Mouse (Mus musculus) MEL (cell line): Measurements from ENCODE around the gene Pabpc1l.

ENCODE experiments used
- CHD1 ChIP-seq: IDR thresholded peaks from 2 replicates; pipeline ENCODE4 v1.6.1; 2012; ENCODE audit warnings: low read depth, mild to moderate bottlenecking, inconsistent platforms, low read length, improper control_type of control experiment
- CTCF ChIP-seq, 3 experiments: IDR thresholded peaks in 2 of 3; conservative IDR thresholded peaks in 1 of 3; 2 replicates each; pipeline ENCODE4 v1.5.1; 2011 to 2012; ENCODE audit warnings: low read length in 3 of 3, low read depth in 2 of 3, mild to moderate bottlenecking in 2 of 3, improper control_type of control experiment in 1 of 3, inconsistent platforms in 1 of 3, mixed read lengths in 1 of 3, moderate library complexity in 1 of 3; ENCODE audit not compliant: control insufficient read depth in 1 of 3, insufficient read depth in 1 of 3, poor library complexity in 1 of 3, severe bottlenecking in 1 of 3
- HCFC1 ChIP-seq: IDR thresholded peaks from 2 replicates; pipeline ENCODE4 v1.6.1; 2012; ENCODE audit warnings: low read depth, mild to moderate bottlenecking, inconsistent platforms, low read length, improper control_type of control experiment, moderate library complexity
- JUND ChIP-seq: IDR thresholded peaks from 2 replicates; pipeline ENCODE4 v1.6.1; 2011; ENCODE audit warnings: low read depth, mild to moderate bottlenecking, improper control_type of control experiment, low read length
- NRF1 ChIP-seq: IDR thresholded peaks from 2 replicates; pipeline ENCODE4 v1.6.1; 2014; ENCODE audit warnings: low read depth, mild to moderate bottlenecking, inconsistent platforms, low read length, improper control_type of control experiment, moderate library complexity; ENCODE audit not compliant: poor library complexity, insufficient read depth, severe bottlenecking
- POLR2A ChIP-seq, 2 experiments: IDR thresholded peaks; 2 replicates each; pipeline ENCODE4 v1.6.1; 2011 to 2012; ENCODE audit warnings: low read length in 2 of 2, mild to moderate bottlenecking in 2 of 2, control low read depth in 1 of 2, improper control_type of control experiment in 1 of 2, low read depth in 1 of 2, moderate library complexity in 1 of 2; ENCODE audit not compliant: control insufficient read depth in 1 of 2, insufficient read depth in 1 of 2, poor library complexity in 1 of 2
- POLR2AphosphoS2 ChIP-seq: IDR thresholded peaks from 2 replicates; pipeline ENCODE4 v1.6.1; 2011; ENCODE audit warnings: low read length, improper control_type of control experiment
- USF2 ChIP-seq, 2 experiments: IDR thresholded peaks; 2 replicates each; pipeline ENCODE4 v1.6.1; 2011 to 2012; ENCODE audit warnings: improper control_type of control experiment in 2 of 2, low read length in 2 of 2, borderline replicate concordance in 1 of 2, inconsistent platforms in 1 of 2, low read depth in 1 of 2, mild to moderate bottlenecking in 1 of 2; ENCODE audit not compliant: insufficient read depth in 1 of 2

DNA sequence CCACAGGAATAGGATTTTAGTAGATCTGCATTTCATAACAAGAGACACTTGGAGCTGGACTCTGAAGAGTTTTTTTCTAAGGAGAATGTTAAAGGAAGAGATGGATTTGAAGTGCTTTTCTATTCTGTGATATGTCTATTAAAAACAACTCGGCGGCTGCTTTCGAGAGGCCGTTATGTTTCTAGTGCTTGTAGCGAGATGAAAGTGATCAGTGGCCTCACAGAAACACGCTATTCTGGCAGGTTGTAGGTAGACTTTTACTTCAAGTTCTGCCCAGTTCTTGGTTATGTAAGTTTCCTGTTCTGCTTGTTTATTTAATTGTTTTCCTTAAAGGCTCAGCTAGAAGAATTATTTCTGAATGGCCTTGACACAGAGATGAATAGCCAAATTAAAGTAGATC lies 26.3 kb upstream of the Pabpc1l start:
- TF ChIP-seq CTCF (IDR thresholded peaks at IDR 0.05 in 2 of 3, conservative IDR thresholded peaks at IDR 0.05 in 1 of 3; ENCODE audit: control insufficient read depth in 1 of 3, insufficient read depth in 1 of 3, low read depth in 2 of 3, low read length in 3 of 3, poor library complexity in 1 of 3, severe bottlenecking in 1 of 3) (no peak), NRF1 (no peak), HCFC1 (no peak), POLR2AphosphoS2 (no peak), JUND (no peak), POLR2A (IDR thresholded peaks at IDR 0.05; ENCODE audit: control insufficient read depth in 1 of 2, insufficient read depth in 1 of 2, low read depth in 1 of 2, low read length in 2 of 2, poor library complexity in 1 of 2) (no peak), USF2 (IDR thresholded peaks at IDR 0.05; ENCODE audit: borderline replicate concordance in 1 of 2, insufficient read depth in 1 of 2, low read depth in 1 of 2, low read length in 2 of 2) (no peak), CHD1 (no peak)
